Mouse (Mus musculus) ES-Bruce4 (cell line): ENCODE results near the gene Dbndd2.

Source experiments
- CTCF ChIP-seq: IDR thresholded peaks from one replicate; pipeline ENCODE4 v1.8.1; 2011; ENCODE audit warnings: low read depth, low read length
- POLR2A ChIP-seq: IDR thresholded peaks from one replicate; pipeline ENCODE4 v1.8.1; 2011; ENCODE audit warnings: low read length; ENCODE audit not compliant: insufficient read depth

DNA sequence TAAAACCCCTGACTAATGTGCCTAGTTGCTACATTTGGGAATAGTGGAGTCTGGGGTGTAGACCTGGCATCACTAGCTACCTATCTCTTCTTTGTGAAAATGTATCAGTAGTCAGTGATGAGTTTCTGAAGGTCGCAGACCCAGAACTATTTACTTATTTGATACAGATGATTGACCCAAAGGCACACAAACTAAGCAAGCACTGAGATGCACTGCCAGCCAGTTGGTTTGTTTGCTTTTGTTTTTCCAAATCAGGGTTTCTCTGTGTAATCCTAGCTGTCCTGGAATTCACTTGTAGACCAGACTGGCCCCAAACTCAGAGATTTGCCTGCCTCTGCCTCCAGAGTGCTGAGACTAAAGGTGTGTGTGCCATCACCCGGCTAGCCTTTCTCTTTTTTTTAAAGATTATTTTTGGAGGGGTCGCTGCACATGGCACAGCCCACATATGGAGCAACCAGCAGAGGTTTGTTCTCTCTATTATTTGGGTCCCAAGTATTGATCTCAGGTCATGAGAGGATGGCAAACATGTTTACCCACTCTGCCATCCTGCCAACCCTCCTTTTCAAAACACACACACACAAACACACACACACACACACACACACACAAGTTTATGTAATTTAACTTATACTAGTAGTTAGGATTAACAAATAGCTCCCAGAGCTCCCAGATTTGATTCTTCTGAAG lies 40.4 kb upstream of the Dbndd2 start:
- TF ChIP-seq CTCF (no peak), POLR2A (no peak)
